Mouse (Mus musculus) kidney, postnatal 0 days (tissue): ENCODE data around the gene Lpar2. TPM values are rescaled to one million over a fixed set of nuclear protein-coding genes. Genes with fewer than 3 reads are reported as not detected.

ENCODE experiments used
- ATAC-seq: fragments of 200-750 bp; cut with Nextera tagmentation; replicated peaks from 2 replicates; pipeline ENCODE4 v1.8.0; 2017; ENCODE audit warnings: low read depth, moderate number of reproducible peaks, moderate TSS enrichment, moderate library complexity; ENCODE audit not compliant: low FRiP score
- DNase-seq: peaks from one replicate; pipeline ENCODE4 v3.0.0-alpha.2; 2016; ENCODE audit warnings: low spot score
- H3K27ac ChIP-seq: fragments of 300-500 bp; sonication (generic); 2 replicates; pipeline ENCODE4 v1.5.1; 2014; ENCODE audit warnings: mild to moderate bottlenecking
- H3K27me3 ChIP-seq: fragments of 300-500 bp; sonication (generic); 2 replicates; pipeline ENCODE4 v1.6.1; 2014; ENCODE audit warnings: low read length, mixed read lengths; ENCODE audit not compliant: insufficient read depth
- H3K36me3 ChIP-seq: fragments of 300-500 bp; sonication (generic); 2 replicates; pipeline ENCODE4 v1.6.1; 2014; ENCODE audit warnings: low read length, mixed read lengths; ENCODE audit not compliant: insufficient read depth
- H3K4me1 ChIP-seq: fragments of 300-500 bp; sonication (generic); replicated peaks from 2 replicates; pipeline ENCODE4 v1.6.1; 2014; ENCODE audit warnings: antibody characterized with exemption, low read length, mixed read lengths; ENCODE audit not compliant: insufficient read depth
- H3K4me2 ChIP-seq: fragments of 300-500 bp; sonication (generic); 2 replicates; pipeline ENCODE4 v1.6.1; 2014; ENCODE audit warnings: mild to moderate bottlenecking, low read length, moderate library complexity, mixed read lengths
- H3K4me3 ChIP-seq: fragments of 300-500 bp; sonication (generic); replicated peaks from 2 replicates; pipeline ENCODE4 v1.5.1; 2014; ENCODE audit warnings: low read depth, low read length
- H3K9ac ChIP-seq: fragments of 300-500 bp; sonication (generic); 2 replicates; pipeline ENCODE4 v1.6.1; 2014; ENCODE audit warnings: low read depth, low read length
- H3K9me3 ChIP-seq: fragments of 300-500 bp; sonication (generic); replicated peaks from 2 replicates; pipeline ENCODE4 v1.6.1; 2016; ENCODE audit warnings: low read length, inconsistent platforms, mixed read lengths
- CTCF ChIP-seq: IDR thresholded peaks from 2 replicates; pipeline ENCODE4 v1.5.1; 2016; ENCODE audit warnings: antibody characterized with exemption, low read depth, mild to moderate bottlenecking, moderate library complexity
- WGBS: fragments of 180-500 bp; shearing (Covaris S2); extraction: QIAGEN DNeasy Blood & Tissue Kit; methylation state at CpG from one replicate; pipeline ENCODE4 v1.1.7; 2014; 5-methylcytosine and 5-hydroxymethylcytosine counted together
- polyA plus RNA-seq: library from polyadenylated mRNA; unstranded; fragments of >200 nt; fragmentation: Nextera tagmentation; extraction: Ambion mirVana; gene quantifications from 2 replicates; pipeline ENCODE4 v1.2.1, GENCODE M21; 2015

Gene Lpar2
- polyA plus RNA-seq, 1 experiment from 2014 or later: 0.58 TPM

DNA sequence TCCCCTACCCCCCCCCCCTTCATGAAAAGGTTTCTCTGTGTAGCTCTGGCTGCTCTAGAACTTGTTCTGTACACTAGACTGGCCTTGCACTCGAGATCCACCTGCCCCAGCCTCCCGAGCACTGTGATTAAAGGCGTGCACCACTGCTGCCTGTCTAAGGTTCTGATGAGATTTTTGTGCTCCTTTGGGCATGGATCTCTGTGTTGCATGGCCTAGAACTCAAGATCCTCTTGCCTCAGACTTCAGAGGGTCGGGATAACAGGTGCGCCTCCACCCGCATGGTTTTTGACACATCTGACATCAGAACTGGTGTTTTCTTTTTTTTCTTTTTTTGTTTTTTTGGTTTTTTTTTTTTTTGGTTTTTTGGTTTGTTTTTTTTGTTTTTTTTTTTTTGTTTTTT, 17.7 kb upstream of the Lpar2 start:
- Histone ChIP-seq H3K27me3 (no peaks in the 10 kb centered on the region), H3K27ac (no peak overlapping the region), H3K4me2 (no peak overlapping the region), H3K9ac (no peak overlapping the region), H3K36me3 (peaks cover 57% of the 10 kb centered on the region), H3K4me3 (no peak overlapping the region), H3K4me1 (no peaks in the 10 kb centered on the region), H3K9me3 (no peaks in the 10 kb centered on the region)
- no peak for DNase-seq
- WGBS: 85% methylated on average over 6 of the region's 6 CpGs
- TF ChIP-seq CTCF: no peak
- ATAC-seq: no peak

GRCm38 (mm10) chr8:69805086-69805485, 17.1 kb upstream of the Lpar2 start:
- H3K27ac ChIP-seq: no peak overlapping the region
- H3K9me3 ChIP-seq: no peaks in the 10 kb centered on the region
- WGBS: 96% methylated on average over 10 of the region's 10 CpGs
- peaks cover 52% of the 10 kb centered on the region for H3K36me3 ChIP-seq
- ATAC-seq: no peak
- no peak overlapping the region for H3K4me3 ChIP-seq
- no peak overlapping the region for H3K4me2 ChIP-seq
- no peak for DNase-seq
- no peak overlapping the region for H3K9ac ChIP-seq
- H3K4me1 ChIP-seq: no peaks in the 10 kb centered on the region
- TF ChIP-seq CTCF: no peak
- no peaks in the 10 kb centered on the region for H3K27me3 ChIP-seq

DNA sequence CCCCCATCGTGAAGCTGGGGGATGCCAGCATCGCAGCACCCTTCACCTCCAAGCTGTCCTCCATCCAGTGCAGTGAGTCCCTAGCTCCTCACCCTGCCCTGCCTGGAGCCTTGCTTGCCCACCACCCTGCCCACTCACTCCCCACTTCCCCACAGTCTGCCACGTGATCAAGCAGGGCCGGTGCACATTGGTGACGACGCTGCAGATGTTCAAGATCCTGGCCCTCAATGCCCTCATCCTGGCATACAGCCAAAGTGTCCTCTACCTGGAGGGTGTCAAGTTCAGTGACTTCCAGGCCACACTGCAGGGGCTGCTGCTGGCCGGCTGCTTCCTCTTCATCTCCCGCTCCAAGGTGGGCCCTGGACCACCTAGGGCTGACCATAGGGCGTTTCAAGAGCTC, 16.7 kb upstream of the Lpar2 start:
- DNase-seq (no peak), ATAC-seq (no peak)
- no peaks in the 10 kb centered on the region for H3K9me3 ChIP-seq
- H3K4me2 ChIP-seq: no peak overlapping the region
- H3K27ac ChIP-seq: no peak overlapping the region
- no peaks in the 10 kb centered on the region for H3K4me1 ChIP-seq
- TF ChIP-seq CTCF: no peak
- H3K4me3 ChIP-seq: no peak overlapping the region
- H3K36me3 ChIP-seq: peaks cover 48% of the 10 kb centered on the region
- no peak overlapping the region for H3K9ac ChIP-seq
- no peaks in the 10 kb centered on the region for H3K27me3 ChIP-seq
- WGBS: 89% methylated on average over 9 of the region's 9 CpGs

DNA sequence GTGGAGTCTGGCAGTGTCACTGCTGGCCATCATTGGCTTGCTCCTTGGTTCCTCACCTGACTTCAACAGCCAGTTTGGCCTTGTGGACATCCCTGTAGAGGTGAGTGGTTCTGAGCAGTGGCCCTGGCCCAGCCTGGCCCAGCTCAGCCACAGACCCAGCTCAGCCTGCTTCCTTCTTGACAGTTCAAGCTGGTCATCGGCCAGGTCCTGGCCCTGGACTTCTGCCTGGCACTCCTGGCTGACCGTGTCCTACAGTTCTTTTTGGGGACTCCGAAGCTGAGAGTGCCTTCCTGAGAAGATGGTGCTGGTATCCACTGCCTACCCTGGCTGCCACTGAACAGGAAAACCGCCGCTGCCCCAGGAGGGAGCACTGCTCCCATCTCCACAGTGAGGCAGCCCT, 15.0 kb upstream of the Lpar2 start:
- TF ChIP-seq CTCF: no peak
- Histone ChIP-seq H3K4me1 (no peaks in the 10 kb centered on the region), H3K4me2 (no peak overlapping the region), H3K4me3 (no peak overlapping the region), H3K9me3 (no peaks in the 10 kb centered on the region), H3K27me3 (no peaks in the 10 kb centered on the region), H3K36me3 (peaks cover 39% of the 10 kb centered on the region), H3K9ac (no peak overlapping the region), H3K27ac (no peak overlapping the region)
- DNase-seq: no peak
- WGBS: 94% methylated on average over 5 of the region's 5 CpGs
- no peak for ATAC-seq

- WGBS: 5% methylated on average over 28 of the region's 28 CpGs
- ATAC-seq (peak; percentile 77), DNase-seq (peak; percentile 84)
- peak within 1 kb of the TSS; percentile 69 for H3K9ac ChIP-seq
- H3K27ac ChIP-seq: no peak within 1 kb of the TSS
- H3K27me3 ChIP-seq: no peaks in the 10 kb centered on the region
- H3K4me1 ChIP-seq: no peaks in the 10 kb centered on the region
- no peaks in the 10 kb centered on the region for H3K9me3 ChIP-seq
- no peak for TF ChIP-seq CTCF
- H3K4me2 ChIP-seq: peak within 1 kb of the TSS; percentile 94
- peaks cover 30% of the 10 kb centered on the region for H3K36me3 ChIP-seq
- H3K4me3 ChIP-seq: peak within 1 kb of the TSS; percentile 55
These were observed 13.9 kb upstream of the Lpar2 start, which contains the start of gene Gmip for GRCm38 (mm10) chr8:69808094-69808863. Gmip (plus strand) TSS chr8:69808679.

- Histone ChIP-seq H3K9ac (peak overlapping the region; percentile 69), H3K9me3 (no peaks in the 10 kb centered on the region), H3K27me3 (no peaks in the 10 kb centered on the region), H3K36me3 (peaks cover 24% of the 10 kb centered on the region), H3K4me2 (peak overlapping the region; percentile 94), H3K4me1 (no peaks in the 10 kb centered on the region), H3K27ac (no peak overlapping the region), H3K4me3 (peak overlapping the region; percentile 55)
- under 1% methylated on average over 23 of the region's 23 CpGs for WGBS
- TF ChIP-seq CTCF: no peak
- ATAC-seq (peak; percentile 10; the same call in 1 of the 2 replicates), DNase-seq (peak; percentile 18)
These were observed 13.3 kb upstream of the Lpar2 start for GRCm38 (mm10) chr8:69808864-69809403.
